Mouse (Mus musculus) midbrain, embryonic 11.5 days (tissue): ENCODE data around the gene Cep70. TPM values are rescaled to one million over a fixed set of nuclear protein-coding genes. Genes with fewer than 3 reads are reported as not detected.

Source experiments
- ATAC-seq: fragments of 200-750 bp; cut with Nextera tagmentation; 2 replicates; pipeline ENCODE4 v1.8.0; 2017; ENCODE audit warnings: moderate TSS enrichment, moderate library complexity; ENCODE audit not compliant: low FRiP score
- DNase-seq: peaks from one replicate; pipeline ENCODE4 v3.0.0; 2015; ENCODE audit warnings: low spot score; ENCODE audit errors: missing footprints
- H3K27ac ChIP-seq: fragments of 300-500 bp; sonication (generic); 2 replicates; pipeline ENCODE4 v1.5.1; 2014; ENCODE audit warnings: low read depth, low read length
- H3K27me3 ChIP-seq: fragments of 300-500 bp; sonication (generic); 2 replicates; pipeline ENCODE4 v1.6.1; 2014; ENCODE audit warnings: mild to moderate bottlenecking, low read length, moderate library complexity, mixed read lengths; ENCODE audit not compliant: control insufficient read depth, insufficient read depth
- H3K36me3 ChIP-seq: fragments of 300-500 bp; sonication (generic); 2 replicates; pipeline ENCODE4 v1.6.1; 2014; ENCODE audit warnings: mild to moderate bottlenecking, low read length, moderate library complexity, mixed read lengths; ENCODE audit not compliant: control insufficient read depth, insufficient read depth
- H3K4me1 ChIP-seq: fragments of 300-500 bp; sonication (generic); 2 replicates; pipeline ENCODE4 v1.6.1; 2014; ENCODE audit warnings: low read length; ENCODE audit not compliant: control insufficient read depth, insufficient read depth
- H3K4me2 ChIP-seq: fragments of 300-500 bp; sonication (generic); 2 replicates; pipeline ENCODE4 v1.6.1; 2014; ENCODE audit warnings: mild to moderate bottlenecking, moderate library complexity
- H3K4me3 ChIP-seq: fragments of 300-500 bp; sonication (generic); 2 replicates; pipeline ENCODE4 v1.5.1; 2014; ENCODE audit warnings: low read depth, low read length
- H3K9ac ChIP-seq: fragments of 300-500 bp; sonication (generic); 2 replicates; pipeline ENCODE4 v1.6.1; 2014; ENCODE audit warnings: low read length
- H3K9me3 ChIP-seq: fragments of 300-500 bp; sonication (generic); 2 replicates; pipeline ENCODE4 v1.6.1; 2016; ENCODE audit warnings: low read length; ENCODE audit not compliant: control insufficient read depth
- WGBS: fragments of 180-500 bp; shearing (Covaris S2); extraction: QIAGEN DNeasy Blood & Tissue Kit; methylation state at CpG from one replicate; pipeline ENCODE4 v1.1.7; 2014; 5-methylcytosine and 5-hydroxymethylcytosine counted together
- polyA plus RNA-seq: library from polyadenylated mRNA; unstranded; fragments of >200 nt; fragmentation: Nextera tagmentation; extraction: Ambion mirVana; gene quantifications from 2 replicates; pipeline ENCODE4 v1.2.1, GENCODE M21; 2014

The Cep70 gene
- 41.9 and 49.5 TPM in 2 replicates for polyA plus RNA-seq

GRCm38 (mm10) chr9:99243190-99243894 lies at the start of gene Cep70:
Gene Cep70, plus strand, starts transcription at chr9:99243367.
- Histone ChIP-seq H3K27me3 (no peaks in the 10 kb centered on the region), H3K4me1 (peaks cover 2% of the 10 kb centered on the region; the same call in 1 of the 2 replicates), H3K4me2 (peak within 1 kb of the TSS; percentile 69), H3K36me3 (no peaks in the 10 kb centered on the region), H3K9ac (peak within 1 kb of the TSS; percentile 82), H3K27ac (peak within 1 kb of the TSS; percentile 30; the same call in 1 of the 2 replicates), H3K9me3 (no peaks in the 10 kb centered on the region), H3K4me3 (peak within 1 kb of the TSS; percentile 84)
- ATAC-seq (peak; percentile 95), DNase-seq (peak; percentile 100)
- WGBS, result under 1% methylated on average over 66 of the region's 66 CpGs

GRCm38 (mm10) chr9:99212643-99213042 lies 30.5 kb upstream of the Cep70 start:
- H3K4me1 ChIP-seq, result no peaks in the 10 kb centered on the region
- ATAC-seq (no peak), DNase-seq (no peak)
- H3K9me3 ChIP-seq, result no peaks in the 10 kb centered on the region
- H3K27me3 ChIP-seq, result no peaks in the 10 kb centered on the region
- no peak overlapping the region for H3K4me2 ChIP-seq
- H3K27ac ChIP-seq, result no peak overlapping the region
- H3K36me3 ChIP-seq, result no peaks in the 10 kb centered on the region
- no peak overlapping the region for H3K9ac ChIP-seq
- 81% methylated on average over 2 of the region's 2 CpGs for WGBS
- H3K4me3 ChIP-seq, result no peak overlapping the region

- H3K4me2 ChIP-seq, result no peak overlapping the region
- no peak overlapping the region for H3K4me3 ChIP-seq
- H3K9ac ChIP-seq, result no peak overlapping the region
- no peaks in the 10 kb centered on the region for H3K27me3 ChIP-seq
- ATAC-seq (no peak), DNase-seq (no peak)
- 97% methylated on average over 2 of the region's 2 CpGs for WGBS
- H3K36me3 ChIP-seq, result no peaks in the 10 kb centered on the region
- no peak overlapping the region for H3K27ac ChIP-seq
- no peaks in the 10 kb centered on the region for H3K4me1 ChIP-seq
- no peaks in the 10 kb centered on the region for H3K9me3 ChIP-seq
Measured at GRCm38 (mm10) chr9:99216182-99216581, 27.0 kb upstream of the Cep70 start.

GRCm38 (mm10) chr9:99217999-99218719 lies 25.0 kb upstream of the Cep70 start:
- no peak overlapping the region for H3K9ac ChIP-seq
- no peak overlapping the region for H3K4me2 ChIP-seq
- no peaks in the 10 kb centered on the region for H3K4me1 ChIP-seq
- H3K27ac ChIP-seq, result no peak overlapping the region
- ATAC-seq (peak; percentile 44; the same call in 1 of the 2 replicates), DNase-seq (peak; percentile 88)
- H3K36me3 ChIP-seq, result no peaks in the 10 kb centered on the region
- no peaks in the 10 kb centered on the region for H3K9me3 ChIP-seq
- H3K27me3 ChIP-seq, result no peaks in the 10 kb centered on the region
- 30% methylated on average over 6 of the region's 6 CpGs for WGBS
- no peak overlapping the region for H3K4me3 ChIP-seq

GRCm38 (mm10) chr9:99221636-99222035 lies 21.5 kb upstream of the Cep70 start:
- no peak for DNase-seq
- WGBS, result 92% methylated on average over 4 of the region's 4 CpGs
- Histone ChIP-seq H3K9me3 (no peaks in the 10 kb centered on the region), H3K27me3 (no peaks in the 10 kb centered on the region), H3K4me2 (no peak overlapping the region), H3K9ac (no peak overlapping the region), H3K27ac (no peak overlapping the region), H3K4me3 (no peak overlapping the region), H3K4me1 (no peaks in the 10 kb centered on the region), H3K36me3 (no peaks in the 10 kb centered on the region)
- no peak for ATAC-seq

- no peak for DNase-seq
- 58% methylated on average over 3 of the region's 3 CpGs for WGBS
- Histone ChIP-seq H3K4me1 (no peaks in the 10 kb centered on the region), H3K27ac (no peak overlapping the region), H3K4me2 (no peak overlapping the region), H3K36me3 (no peaks in the 10 kb centered on the region), H3K9me3 (no peaks in the 10 kb centered on the region), H3K4me3 (no peak overlapping the region), H3K27me3 (no peaks in the 10 kb centered on the region), H3K9ac (no peak overlapping the region)
- no peak for ATAC-seq
Measured at GRCm38 (mm10) chr9:99224583-99224982, 18.6 kb upstream of the Cep70 start.

GRCm38 (mm10) chr9:99229450-99229849 lies 13.7 kb upstream of the Cep70 start:
- no peak for ATAC-seq
- H3K9ac ChIP-seq, result no peak overlapping the region

GRCm38 (mm10) chr9:99237139-99237538 lies 6.0 kb upstream of the Cep70 start, which contains the start of gene Faiml:
Gene Faiml, minus strand, starts transcription at chr9:99237239.
- Histone ChIP-seq H3K27me3 (no peaks in the 10 kb centered on the region), H3K4me1 (no peaks in the 10 kb centered on the region; the same call in 1 of the 2 replicates), H3K9ac (no peak within 1 kb of the TSS), H3K9me3 (no peaks in the 10 kb centered on the region), H3K27ac (no peak within 1 kb of the TSS), H3K4me2 (no peak within 1 kb of the TSS), H3K4me3 (no peak within 1 kb of the TSS), H3K36me3 (no peaks in the 10 kb centered on the region)
- no peak for ATAC-seq
- 85% methylated on average over 14 of the region's 14 CpGs for WGBS
- no peak for DNase-seq

More at GRCm38 (mm10) chr9:99229450-99229849, 13.7 kb upstream of the Cep70 start:
- no peaks in the 10 kb centered on the region; the same call in 1 of the 2 replicates for H3K4me1 ChIP-seq
- no peaks in the 10 kb centered on the region for H3K9me3 ChIP-seq
- no peak overlapping the region for H3K4me2 ChIP-seq
- no peak for DNase-seq
- no peak overlapping the region for H3K4me3 ChIP-seq
- no peaks in the 10 kb centered on the region for H3K27me3 ChIP-seq
- 88% methylated on average over 14 of the region's 14 CpGs for WGBS
- no peaks in the 10 kb centered on the region for H3K36me3 ChIP-seq
- no peak overlapping the region for H3K27ac ChIP-seq

- no peak for ATAC-seq
- Histone ChIP-seq H3K27me3 (no peaks in the 10 kb centered on the region), H3K9ac (no peak overlapping the region), H3K4me3 (no peak overlapping the region), H3K9me3 (no peaks in the 10 kb centered on the region), H3K36me3 (no peaks in the 10 kb centered on the region), H3K4me1 (no peaks in the 10 kb centered on the region), H3K4me2 (no peak overlapping the region), H3K27ac (no peak overlapping the region)
- WGBS, result 73% methylated on average over 10 of the region's 10 CpGs
- no peak for DNase-seq
Measured at GRCm38 (mm10) chr9:99238276-99238675, 4.9 kb upstream of the Cep70 start.
